Mouse (Mus musculus) layer of hippocampus, adult 8-10 months (tissue): Measurements from ENCODE around the gene Ankrd60. TPM values are rescaled to one million over a fixed set of nuclear protein-coding genes. Genes with fewer than 3 reads are reported as not detected.

ENCODE experiments used
- DNase-seq, 2 experiments: peaks; one replicate each; pipeline ENCODE4 v3.0.0; 2022; ENCODE audit warnings: low spot score in 2 of 2
- total RNA-seq, 4 experiments: library from RNA; stranded (reverse); gene quantifications; 2 replicates each; pipeline ENCODE4 v1.2.4; 2022

The Ankrd60 gene
- not detected for total RNA-seq

- no peak for DNase-seq
Observed at GRCm38 (mm10) chr2:173577669-173578557, at the start of gene Ankrd60. Ankrd60 (minus strand) TSS chr2:173578365.

- DNase-seq, result no peak
Observed at GRCm38 (mm10) chr2:173625786-173626185, 47.6 kb upstream of the Ankrd60 start.

GRCm38 (mm10) chr2:173624667-173625066 lies 46.5 kb upstream of the Ankrd60 start:
- no peak for DNase-seq

GRCm38 (mm10) chr2:173622173-173622601 lies 44.0 kb upstream of the Ankrd60 start:
- no peak for DNase-seq

- DNase-seq, result no peak
Observed at GRCm38 (mm10) chr2:173620645-173621044, 42.5 kb upstream of the Ankrd60 start.

- no peak for DNase-seq
Observed at GRCm38 (mm10) chr2:173619132-173619531, 41.0 kb upstream of the Ankrd60 start.

GRCm38 (mm10) chr2:173616156-173616555 lies 38.0 kb upstream of the Ankrd60 start:
- DNase-seq, result no peak

GRCm38 (mm10) chr2:173615378-173616081 lies 37.4 kb upstream of the Ankrd60 start:
- DNase-seq, result no peak

- DNase-seq, result no peak
Observed at GRCm38 (mm10) chr2:173608020-173608958, 30.1 kb upstream of the Ankrd60 start.

GRCm38 (mm10) chr2:173606415-173606804 lies 28.2 kb upstream of the Ankrd60 start:
- no peak for DNase-seq

- DNase-seq, result no peak
Observed at GRCm38 (mm10) chr2:173605713-173606414, 27.7 kb upstream of the Ankrd60 start.

GRCm38 (mm10) chr2:173601861-173602260 lies 23.7 kb upstream of the Ankrd60 start:
- no peak for DNase-seq

GRCm38 (mm10) chr2:173595374-173595781 lies 17.2 kb upstream of the Ankrd60 start:
- no peak for DNase-seq

- DNase-seq, result no peak
Observed at GRCm38 (mm10) chr2:173594313-173595063, 16.3 kb upstream of the Ankrd60 start.

- DNase-seq, result no peak
Observed at GRCm38 (mm10) chr2:173593841-173594240, 15.7 kb upstream of the Ankrd60 start.

- no peak for DNase-seq
Observed at GRCm38 (mm10) chr2:173592781-173593180, 14.6 kb upstream of the Ankrd60 start.

GRCm38 (mm10) chr2:173587411-173587810 lies 9.2 kb upstream of the Ankrd60 start:
- no peak for DNase-seq

GRCm38 (mm10) chr2:173586118-173586968 lies 8.2 kb upstream of the Ankrd60 start:
- peak in 1 of 2 experiments; percentile 21 for DNase-seq
